Mouse (Mus musculus) liver, adult (tissue): Measurements from ENCODE around the gene Acot6.

ENCODE experiments used
- GATA4 ChIP-seq: IDR thresholded peaks from 2 replicates; pipeline ENCODE4 v1.6.1; 2014; ENCODE audit warnings: mild to moderate bottlenecking, low read length; ENCODE audit not compliant: insufficient replicate concordance

Acot6 gene

DNA sequence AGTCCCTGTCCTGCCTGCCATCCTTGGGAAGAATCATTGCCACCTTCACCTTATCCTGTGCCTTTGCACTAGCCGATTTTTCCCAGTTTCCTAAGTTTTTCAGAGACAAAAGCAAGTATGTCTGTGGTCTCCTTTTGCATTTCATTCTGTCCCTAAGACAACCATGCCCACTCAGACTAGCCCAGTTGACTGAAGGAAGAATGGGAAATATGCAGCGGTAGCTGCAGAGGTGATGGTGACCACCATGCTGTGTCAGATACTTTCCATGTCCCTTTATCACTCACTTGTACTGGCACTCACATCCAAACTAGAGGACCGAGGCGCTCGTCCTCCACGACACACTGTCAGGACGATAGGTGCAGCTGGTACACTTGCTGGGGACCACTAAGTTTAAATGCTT, 36.7 kb downstream of the Acot6 start:
- TF ChIP-seq GATA4, result no peak

DNA sequence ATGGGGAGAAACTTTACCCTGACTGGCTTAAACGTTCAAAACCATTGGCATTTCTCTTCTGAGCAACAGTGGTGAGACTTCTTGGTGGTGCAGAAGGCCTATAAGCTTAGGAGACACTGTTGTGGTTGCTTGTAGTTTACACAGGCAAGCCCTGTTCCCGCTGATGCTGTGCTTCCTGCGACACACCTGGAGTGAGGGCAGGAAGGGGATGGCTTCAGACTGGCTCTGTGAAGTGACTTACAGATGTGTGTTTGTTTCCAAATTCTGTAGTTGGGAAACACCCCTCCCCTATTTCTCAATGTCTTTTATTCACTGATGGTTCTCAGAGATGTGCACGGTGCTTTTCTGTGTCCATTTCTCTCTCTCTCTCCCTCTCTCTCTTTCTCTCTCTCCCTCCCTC, 39.7 kb downstream of the Acot6 start:
- TF ChIP-seq GATA4, result no peak

DNA sequence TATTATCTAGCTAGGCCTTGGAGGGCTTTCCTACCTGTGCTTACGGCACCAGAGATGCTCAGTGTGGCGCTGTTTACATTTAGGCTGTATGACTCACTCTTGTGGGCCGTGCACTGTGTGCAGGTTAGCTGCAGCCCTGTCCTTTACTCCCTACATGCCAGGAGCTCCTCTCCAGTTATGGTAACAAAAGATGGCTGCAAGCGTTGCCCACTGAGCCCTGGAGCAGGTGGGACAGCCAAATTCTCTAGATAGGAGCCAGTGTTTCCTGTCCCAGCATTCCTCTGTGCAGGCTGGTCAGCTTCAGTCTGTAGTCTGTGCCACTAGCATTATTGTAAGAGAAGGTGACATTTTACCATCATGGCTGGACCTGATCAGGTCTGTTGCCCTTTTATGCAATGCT, 40.8 kb downstream of the Acot6 start:
- TF ChIP-seq GATA4, result no peak

DNA sequence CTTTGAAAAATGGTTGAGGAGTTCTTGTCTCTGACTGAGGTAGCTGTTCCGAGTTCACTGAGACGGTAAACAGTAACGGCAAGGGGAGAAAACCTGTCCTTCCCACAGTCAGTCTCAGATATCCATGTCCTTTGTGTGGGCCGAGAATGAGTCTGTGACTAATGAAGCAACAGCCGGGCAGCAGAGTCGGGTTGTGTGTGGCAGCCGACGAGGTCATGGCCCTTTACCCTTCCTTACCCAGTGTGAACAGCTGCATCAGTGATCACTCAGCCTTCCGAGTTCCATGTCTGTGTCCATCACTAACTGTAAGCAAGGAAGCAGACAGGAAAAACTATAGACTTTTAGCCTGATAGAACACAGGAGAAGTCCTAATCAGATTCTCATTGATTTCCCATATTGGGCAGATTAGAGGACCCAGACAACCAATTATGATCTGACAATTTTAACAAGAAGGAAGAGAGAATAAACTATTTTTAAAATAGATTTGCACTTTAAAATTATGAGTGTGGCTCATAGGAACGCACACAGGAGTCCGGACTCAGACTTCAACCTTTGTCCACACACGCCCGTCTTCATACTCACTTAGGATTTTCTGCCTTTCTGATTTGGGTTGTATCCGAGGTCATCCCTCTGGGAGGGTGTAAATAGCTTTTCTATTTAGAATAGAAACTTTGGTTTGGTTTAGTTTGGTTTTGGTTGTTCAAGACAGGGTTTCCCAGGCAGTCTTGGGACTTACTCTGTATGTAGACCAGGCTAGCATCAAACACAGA, 42.0 kb downstream of the Acot6 start:
- TF ChIP-seq GATA4, result no peak

DNA sequence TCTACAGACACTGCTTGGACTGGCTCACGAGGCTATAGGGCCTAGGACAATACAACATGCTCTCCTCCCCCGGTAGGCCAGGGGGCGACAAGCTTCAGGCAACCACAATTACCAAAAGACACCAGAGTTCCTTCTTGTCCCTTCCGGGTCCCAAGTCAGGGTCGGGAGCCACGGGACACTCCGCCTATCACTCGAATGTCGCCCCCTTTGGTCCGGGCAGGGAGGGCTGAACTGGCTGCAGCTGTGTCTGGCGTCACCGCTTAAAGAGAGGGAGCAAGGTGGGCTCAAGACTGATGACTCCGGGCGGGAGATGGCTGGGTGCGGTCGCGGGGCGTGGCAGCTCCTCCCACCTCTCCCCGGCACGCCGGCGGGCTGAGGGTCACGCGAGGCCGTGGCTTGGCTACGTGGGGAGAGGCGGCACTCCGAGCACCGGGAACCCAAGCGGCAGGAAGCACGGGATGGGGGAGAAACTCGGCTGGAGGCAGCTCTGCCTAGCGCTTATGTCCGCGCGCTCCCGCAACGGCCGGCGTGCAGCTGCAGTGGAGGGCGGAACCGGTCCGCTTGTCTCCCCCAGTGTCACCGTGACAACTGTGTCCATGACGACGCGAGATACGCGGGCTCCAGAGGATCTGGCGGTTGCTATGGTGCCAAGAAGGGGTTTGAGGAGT, 47.6 kb downstream of the Acot6 start, which contains the start of gene Pnma1:
Gene Pnma1, minus strand, starts transcription at position 536 of the 668 bp plus-strand sequence.
- no peak for TF ChIP-seq GATA4

DNA sequence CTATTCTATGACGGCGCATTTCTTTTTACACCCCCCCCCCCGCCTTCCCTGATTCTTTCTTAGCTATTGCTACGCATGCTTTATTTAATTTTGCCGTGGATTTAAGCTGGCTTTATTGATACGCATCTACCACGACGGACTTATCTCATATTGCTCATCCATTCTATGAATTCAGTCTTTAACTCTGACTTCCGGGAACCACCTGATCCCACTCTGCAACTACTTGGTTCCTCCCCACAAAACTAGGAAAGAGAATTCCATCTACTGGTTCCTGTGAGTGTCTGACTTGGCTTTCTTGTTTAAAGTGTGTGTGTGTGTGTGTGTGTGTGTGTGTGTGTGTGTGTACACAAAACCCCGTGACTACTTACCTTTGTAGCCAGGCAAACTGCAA, 48.2 kb downstream of the Acot6 start:
- no peak for TF ChIP-seq GATA4

DNA sequence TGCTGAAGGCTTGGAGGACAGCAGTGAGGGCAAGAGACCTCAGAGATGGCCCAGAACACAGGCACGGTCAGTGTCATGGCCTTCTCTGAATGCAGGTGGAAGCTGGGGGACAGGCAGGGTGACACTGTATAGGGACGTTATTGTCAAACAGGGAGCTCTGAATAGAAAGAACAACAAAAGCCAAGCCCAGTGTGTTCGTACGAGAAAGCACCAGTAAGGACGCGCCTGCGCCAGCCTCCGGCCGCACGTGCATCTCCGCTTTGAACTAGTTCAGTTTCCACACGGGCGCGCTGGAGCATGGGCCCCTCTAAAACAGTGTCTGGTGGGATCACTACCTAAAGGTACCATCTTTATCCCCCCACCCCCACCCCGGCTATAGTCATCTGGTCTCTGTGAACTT, 49.5 kb downstream of the Acot6 start:
- no peak for TF ChIP-seq GATA4

DNA sequence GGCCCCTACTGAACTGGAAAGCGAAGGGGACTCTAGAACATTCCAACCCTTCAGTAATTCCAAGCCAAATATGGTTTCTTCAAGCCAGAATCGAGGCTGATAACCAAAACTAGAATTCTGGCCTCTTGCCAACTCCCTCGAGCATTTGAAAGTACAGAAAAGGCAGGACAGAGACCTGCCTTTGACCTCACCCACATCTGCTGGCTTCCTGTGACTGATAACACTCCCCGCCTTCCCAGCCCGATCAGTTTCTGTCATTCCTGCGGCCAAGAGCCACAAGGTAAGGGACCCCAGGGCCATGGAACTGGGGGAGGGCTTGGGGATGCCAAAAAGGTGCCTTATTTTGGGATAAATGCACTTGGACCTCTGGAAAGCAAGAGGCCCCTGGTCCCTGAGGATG, 50.5 kb downstream of the Acot6 start:
- TF ChIP-seq GATA4, result no peak

DNA sequence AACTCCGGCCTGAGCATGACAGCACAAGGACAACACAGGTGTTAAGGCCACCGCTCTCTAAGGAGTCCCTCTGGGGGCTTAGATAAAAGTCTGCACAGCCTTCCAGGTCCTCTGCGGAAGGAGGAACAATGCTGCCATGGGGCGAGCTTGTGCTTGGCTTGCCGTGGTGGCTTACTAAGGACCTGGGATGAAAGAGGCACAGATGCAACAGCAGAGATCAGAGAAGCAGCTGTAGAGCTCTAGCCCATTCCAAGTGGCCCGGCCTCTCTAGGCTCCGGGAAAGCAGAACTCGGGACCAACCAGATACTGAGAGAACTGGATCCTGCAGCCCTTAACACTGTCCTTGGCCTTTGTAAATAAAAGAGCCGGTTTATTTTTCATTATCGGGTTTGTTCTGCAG, 51.5 kb downstream of the Acot6 start:
- no peak for TF ChIP-seq GATA4

DNA sequence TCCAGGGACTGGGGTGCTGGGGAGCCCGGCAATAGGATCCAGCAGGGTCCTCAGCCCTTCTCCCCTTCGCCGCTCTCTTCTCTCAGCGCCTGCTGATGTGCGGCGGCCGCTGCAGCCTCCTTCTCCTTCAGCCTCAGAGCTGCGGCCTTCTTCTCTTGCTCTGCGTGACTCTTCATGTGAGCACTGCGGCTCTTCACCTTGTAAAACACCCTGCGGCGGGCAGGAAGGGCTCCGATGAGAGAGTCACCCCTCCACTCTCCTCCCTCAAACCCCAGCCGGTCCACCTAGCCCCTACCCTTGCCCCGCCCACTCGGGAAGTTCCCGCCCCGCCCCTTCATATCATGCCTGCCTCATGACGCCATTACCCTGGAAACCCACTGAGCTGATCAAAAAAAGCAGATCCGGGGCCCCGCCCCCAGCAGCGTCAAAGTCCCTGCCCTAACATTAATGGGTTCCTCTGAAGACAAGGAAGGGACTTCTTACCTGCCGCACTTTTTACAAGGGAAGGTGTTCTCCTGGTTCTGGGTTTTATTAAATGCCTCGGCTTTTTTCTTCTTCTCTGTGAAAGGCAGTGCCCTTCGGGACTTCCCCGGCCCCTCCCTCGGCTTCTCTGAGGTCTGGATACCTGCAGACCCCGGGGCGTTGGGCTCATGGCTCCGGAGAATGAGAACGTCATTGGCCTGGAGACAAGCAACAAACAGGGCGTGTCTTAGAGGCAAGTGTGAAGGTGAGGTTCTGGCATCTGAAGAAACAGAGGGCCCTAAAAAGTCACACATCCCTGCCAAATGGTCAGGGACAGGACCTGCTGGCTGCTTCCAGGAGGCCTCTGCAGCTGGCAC, 52.1 kb downstream of the Acot6 start:
- no peak for TF ChIP-seq GATA4

DNA sequence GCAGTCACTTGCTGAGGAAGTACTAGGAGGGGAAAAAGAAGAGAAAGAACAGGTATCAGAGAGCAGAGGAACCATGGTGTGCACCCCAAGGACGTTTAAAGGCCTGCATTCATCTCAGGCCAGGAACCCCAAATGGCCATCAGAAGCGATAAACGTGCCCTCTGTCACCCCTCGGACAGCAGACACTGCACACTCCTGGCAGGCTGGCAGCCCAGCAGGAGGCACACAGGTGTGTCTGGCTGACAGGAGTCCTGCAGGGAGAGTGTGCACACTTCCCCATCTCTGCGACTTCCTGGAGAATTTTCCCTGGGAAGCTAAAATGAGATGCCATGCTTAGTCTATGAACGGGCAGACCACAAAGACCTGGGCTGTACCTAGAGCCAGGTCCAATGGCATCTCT, 53.0 kb downstream of the Acot6 start:
- no peak for TF ChIP-seq GATA4

DNA sequence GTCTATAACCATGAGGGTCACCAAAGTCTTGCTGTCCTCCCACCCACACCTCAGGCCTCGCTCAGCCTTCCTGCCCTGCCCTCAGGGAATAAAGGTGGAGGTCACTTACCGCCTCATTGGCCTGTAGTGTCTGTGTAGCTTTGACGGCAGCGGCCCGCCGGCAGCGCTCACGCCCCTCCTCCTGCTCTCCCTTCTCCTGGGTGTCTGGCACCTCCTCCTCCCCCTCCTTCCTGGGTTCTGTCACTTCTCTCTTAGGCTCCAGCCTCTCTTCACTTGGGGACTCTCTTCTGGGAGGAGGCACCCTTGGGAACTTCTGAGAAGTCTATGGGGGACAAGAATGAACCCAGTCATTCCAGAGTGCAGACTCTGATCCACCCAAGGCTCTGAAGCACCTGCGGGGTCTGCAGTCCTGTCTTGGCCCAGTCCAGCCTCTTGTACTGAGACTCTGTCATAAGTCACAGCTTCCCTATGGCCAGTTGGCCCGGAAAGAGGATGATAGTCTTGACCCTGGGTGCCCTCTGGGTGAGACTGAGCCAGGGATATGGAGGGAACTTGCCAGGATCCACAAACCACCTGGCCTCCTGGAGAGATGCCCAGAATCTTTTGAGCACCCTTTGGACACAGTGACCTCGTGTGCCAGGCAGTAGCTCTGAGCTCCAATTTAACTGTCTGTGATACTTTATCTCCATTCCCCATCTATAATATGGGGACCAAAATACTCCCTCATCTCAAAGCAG, 54.5 kb downstream of the Acot6 start:
- TF ChIP-seq GATA4, result peak; percentile 84

DNA sequence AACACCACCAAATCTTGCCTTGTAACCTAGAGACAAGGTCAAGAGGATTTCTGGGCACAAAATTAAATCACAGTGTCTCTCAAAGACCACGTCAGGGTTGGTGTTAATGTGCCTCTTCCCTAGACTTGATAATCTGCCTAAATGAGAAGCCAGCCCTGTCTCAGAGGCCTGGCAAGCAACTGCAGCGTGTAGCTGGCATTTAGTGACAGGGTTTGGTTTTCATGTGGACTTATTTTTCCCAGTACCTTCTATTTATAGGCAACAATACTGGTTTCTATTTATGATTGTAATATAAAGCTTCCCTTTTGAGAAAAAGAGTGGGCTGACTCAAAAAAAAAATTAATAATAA, 55.0 kb downstream of the Acot6 start:
- no peak for TF ChIP-seq GATA4

DNA sequence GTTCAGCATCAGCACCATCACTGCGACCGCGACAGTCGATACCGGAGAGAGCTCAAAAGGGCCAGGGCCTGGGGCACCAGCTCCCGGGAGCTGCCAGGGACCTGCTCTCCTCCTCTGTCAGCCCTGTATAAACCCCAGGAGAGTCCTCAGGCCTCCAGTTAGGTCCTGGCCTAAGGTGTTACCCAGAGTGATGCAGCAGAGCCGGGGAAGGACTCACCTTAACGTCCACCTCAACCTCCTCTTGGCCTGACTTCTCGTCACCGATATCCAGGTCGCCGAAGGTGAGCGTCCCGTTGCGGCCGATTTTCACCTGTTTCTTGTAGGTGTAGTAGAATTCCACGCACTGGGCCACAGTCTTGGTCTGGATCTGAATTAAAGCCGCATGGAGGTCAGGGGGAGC, 55.8 kb downstream of the Acot6 start:
- no peak for TF ChIP-seq GATA4

DNA sequence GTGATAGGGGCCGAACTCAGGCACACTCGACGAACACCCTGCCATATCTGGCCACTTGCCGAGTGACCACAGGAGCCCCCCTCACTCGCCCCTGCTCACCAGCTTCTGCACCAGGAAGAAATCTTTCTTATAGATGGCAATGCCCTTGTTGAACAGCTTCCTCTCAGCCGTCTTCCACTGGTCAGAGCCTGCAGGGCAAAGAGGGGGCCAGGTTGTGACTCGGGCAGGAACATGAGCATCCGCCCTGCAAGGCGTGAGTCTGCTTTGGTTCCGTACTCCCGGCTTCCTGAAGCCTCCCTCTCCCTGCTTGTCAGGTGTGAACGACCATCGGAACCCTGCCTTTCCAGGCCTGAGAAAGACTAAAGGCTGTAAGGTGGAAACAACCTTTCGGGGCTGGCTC, 57.7 kb downstream of the Acot6 start:
- TF ChIP-seq GATA4, result no peak
